Mouse (Mus musculus): ENCODE measurements around the gene Taf1d. TPM values are rescaled to one million over a fixed set of nuclear protein-coding genes. Genes with fewer than 3 reads are reported as not detected.
"Not testable (repeated sequence)": the region's sequence is repeated elsewhere in the genome, so short reads cannot be mapped to it uniquely, and the experiment has no call there.

Gene Taf1d
- total RNA-seq, 2 experiments from 2014 or later = 427 to 1,420 TPM

GRCm38 (mm10) chr9:15307257-15307656, 1.2 kb downstream of the Taf1d start:
- ATAC-seq (replicated peaks; ENCODE audit: poor library complexity) = no peak

DNA sequence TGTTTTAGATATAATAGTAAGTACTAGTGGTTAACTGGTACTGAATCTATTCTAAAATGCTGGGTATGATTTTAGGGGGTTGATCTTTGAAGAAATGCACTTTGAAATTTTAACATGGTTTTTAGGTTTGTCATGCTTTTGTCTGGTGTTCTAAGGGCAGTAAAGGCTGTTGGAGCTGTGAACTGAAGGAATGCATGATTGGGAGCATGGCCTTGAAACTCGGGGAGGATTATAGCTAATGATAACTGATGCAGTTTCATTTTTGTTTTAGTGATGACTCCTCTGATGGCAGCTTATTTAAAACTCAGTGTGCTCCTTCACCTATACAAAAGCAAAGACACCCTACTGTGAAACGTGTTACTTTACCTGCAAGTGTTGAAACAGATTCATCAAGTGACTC, 2.2 kb downstream of the Taf1d start:
- no peak for ATAC-seq (replicated peaks; ENCODE audit: poor library complexity)

DNA sequence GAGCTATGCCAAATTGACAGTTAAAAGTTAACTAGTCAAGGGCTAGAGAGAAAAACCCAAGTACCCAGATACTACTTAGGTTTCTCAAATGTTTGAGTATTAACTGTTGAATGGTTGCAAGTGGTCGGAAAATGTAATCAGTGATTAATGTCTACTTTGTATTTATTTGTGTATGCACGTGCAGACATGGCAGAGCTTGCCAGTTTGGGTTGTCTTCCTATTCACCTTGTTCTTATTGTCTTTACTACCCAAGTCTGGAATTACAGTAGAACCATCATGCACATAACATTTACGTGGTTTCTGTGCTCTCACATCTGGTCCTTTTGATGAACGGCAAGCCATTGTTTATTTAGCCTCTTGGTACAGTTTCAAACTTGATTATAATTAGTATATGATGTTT, 3.4 kb downstream of the Taf1d start:
- no peak for ATAC-seq (replicated peaks; ENCODE audit: poor library complexity)

GRCm38 (mm10) chr9:15310179-15310578, 4.2 kb downstream of the Taf1d start:
- ATAC-seq (replicated peaks; ENCODE audit: poor library complexity) = no peak

DNA sequence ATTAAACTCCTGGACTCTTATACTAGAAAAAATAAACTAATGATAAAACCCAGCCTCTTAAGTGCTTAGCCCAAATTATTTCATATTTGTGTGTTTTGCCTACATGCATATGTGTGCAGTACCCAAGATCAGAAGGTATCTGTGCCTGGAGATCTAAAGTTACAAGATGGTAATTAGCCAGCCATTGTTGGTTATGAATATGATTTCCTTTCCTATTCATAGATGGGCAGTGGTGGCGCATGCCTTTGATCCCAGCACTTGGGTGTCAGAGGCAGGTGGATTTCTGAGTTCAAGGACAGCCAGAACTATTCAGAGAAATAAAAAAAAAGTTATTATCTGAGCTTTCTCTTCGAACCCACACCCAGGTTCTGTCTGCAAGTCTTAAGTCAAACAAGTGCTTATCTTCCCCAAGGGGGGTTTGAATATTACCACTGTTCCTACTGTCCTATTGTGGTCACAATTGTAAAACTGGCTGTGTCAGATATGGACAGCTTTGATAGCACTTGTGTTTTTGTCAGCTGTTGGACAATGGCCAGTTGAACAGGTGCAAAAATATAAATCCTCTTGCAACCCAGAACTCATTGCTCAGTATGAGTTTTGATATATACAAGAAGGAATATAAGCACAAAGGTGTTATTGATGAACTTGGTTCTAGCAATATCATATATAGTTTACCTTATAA, 6.2 kb downstream of the Taf1d start:
- ATAC-seq (replicated peaks; ENCODE audit: poor library complexity) = peak; percentile 76

GRCm38 (mm10) chr9:15313633-15314032, 7.6 kb downstream of the Taf1d start:
- ATAC-seq (replicated peaks; ENCODE audit: poor library complexity) = no peak

- no peak for ATAC-seq (replicated peaks; ENCODE audit: poor library complexity)
Measured at GRCm38 (mm10) chr9:15314619-15315018, 8.6 kb downstream of the Taf1d start.

DNA sequence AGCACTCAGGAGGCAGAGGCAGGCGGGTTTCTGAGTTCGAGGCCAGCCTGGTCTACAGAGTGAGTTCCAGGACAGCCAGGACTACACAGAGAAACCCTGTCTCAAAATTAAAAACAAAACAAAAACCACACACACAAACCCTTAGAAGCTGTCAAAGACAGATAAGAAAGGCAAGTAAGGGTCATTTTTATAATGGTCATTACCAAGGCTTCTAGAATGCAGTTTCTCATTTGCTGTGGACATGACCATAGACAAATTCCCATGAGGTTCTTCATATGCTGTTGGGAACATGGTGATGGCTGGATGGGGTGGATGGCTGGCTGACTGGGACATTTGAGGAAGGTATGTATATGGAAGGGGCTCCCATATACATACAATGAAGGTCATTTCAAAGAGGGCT, 10.3 kb downstream of the Taf1d start:
- ATAC-seq (replicated peaks; ENCODE audit: poor library complexity) = not testable (repeated sequence)

GRCm38 (mm10) chr9:15317223-15318169, 11.5 kb downstream of the Taf1d start:
- 0 out of 2 replicates have a peak, but pooled peaks have one; percentile 11 for ATAC-seq (replicated peaks; ENCODE audit: poor library complexity)

- no peak for ATAC-seq (replicated peaks; ENCODE audit: poor library complexity)
Measured at GRCm38 (mm10) chr9:15318170-15318742, 12.2 kb downstream of the Taf1d start.

DNA sequence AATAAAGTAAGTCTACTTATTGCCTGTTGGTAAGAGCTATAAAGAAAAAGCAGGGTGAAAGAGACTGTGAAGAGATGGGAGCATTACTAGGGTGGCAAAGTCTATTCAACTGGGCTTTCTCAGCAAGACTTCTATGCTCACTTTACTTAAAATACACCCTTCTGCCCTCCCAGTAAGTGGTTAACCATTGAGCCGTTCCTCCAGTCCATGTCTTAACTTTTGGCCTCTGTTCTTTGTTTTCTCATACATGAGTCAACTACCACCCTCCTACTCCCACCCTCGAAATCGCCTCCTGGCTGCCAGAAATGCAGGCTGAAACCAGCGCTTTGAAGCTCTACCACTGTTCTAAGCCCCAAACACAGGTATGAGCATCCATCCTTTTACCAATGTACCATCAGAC, 31.8 kb downstream of the Taf1d start:
- ATAC-seq (replicated peaks; ENCODE audit: poor library complexity) = no peak

- no peak for ATAC-seq (replicated peaks; ENCODE audit: poor library complexity)
Measured at GRCm38 (mm10) chr9:15349925-15350324, 43.9 kb downstream of the Taf1d start.

- no peak for ATAC-seq (replicated peaks; ENCODE audit: poor library complexity)
Measured at GRCm38 (mm10) chr9:15356916-15357483, 51.0 kb downstream of the Taf1d start.

DNA sequence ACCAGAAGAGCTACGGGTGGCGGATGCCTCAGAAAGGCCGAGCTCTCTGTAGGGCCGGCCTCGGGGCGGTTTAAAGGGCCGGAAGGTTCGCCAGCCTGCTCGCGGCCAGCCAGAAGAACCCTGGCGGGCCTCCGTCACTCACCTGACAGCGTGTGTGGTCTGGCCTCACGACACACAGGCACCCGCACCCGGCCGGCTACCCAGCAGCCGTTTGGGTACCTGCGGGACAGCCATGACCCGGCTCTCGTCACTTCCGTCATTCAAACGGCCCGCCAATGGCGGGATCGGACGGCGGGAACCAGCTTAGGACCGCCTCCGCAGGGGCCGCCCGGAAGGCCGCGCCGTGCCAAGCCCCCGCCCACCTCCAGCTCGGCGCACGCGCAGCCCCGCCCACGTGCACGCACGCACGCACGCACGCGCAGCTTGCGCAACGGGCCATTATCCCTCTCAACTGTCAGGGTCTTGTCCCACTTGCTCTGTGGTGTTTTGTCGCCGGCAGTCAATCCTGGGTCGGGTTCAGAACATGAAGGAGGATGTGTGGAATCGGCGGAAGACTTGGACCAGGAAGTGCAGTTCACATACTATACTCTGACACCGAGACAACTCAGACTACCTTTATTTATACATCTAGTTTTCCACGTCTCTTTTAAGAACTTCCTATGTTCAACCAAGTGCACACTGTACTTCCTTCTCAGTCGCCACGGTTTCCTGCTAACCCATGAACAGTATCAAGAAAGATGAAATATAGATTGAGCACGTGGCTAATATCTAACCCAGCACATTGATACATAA, 51.7 kb downstream of the Taf1d start, which contains the start of gene Cep295:
Gene Cep295 (minus strand): TSS at position 305 of the 792 bp plus-strand sequence.
- peak; percentile 94 for ATAC-seq (replicated peaks; ENCODE audit: poor library complexity)

GRCm38 (mm10) chr9:15364843-15365242, 58.8 kb downstream of the Taf1d start:
- ATAC-seq (replicated peaks; ENCODE audit: poor library complexity) = no peak

DNA sequence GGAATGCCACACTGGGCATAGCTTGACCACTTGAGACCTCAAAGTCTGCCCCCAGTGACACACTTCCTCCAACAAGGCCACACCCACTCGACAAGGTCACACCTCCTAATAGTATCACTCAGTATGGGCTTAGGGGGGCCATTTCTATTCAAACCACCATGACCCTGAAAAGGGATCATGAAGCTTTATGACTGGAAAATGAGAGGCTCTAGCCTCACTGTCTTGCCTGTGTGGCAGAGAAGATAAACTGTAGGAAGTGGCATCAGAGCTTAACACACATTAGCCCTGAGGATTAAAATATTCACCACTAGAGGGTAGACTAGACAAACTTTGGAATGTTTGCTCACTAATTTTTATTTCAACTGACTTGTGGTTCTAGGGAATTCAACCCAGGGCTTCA, 59.8 kb downstream of the Taf1d start:
- peak; percentile 77 for ATAC-seq (replicated peaks; ENCODE audit: poor library complexity)

DNA sequence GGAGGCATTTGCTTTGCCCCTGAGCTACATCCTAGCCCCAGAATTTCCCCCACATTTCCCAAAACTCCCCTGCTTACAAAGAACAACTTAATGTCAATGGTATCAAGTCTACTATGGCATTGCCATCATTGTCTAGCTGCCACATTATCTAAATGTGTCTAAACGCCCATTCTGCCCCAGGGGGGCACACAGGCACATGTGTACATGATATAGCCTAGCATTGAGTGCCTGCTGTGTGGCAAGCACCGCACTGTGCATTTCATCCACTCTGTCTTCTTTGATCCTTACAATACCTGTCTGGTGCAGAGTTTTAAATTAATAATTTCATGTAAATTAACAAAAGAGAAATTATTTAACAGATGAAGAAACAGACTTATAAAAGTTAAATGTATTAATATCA, 60.2 kb downstream of the Taf1d start:
- no peak for ATAC-seq (replicated peaks; ENCODE audit: poor library complexity)

Data from megakaryocyte progenitor cell, adult 5-6 weeks (primary cell).